Mouse (Mus musculus) embryo, embryonic 11.5 days (tissue): Measurements from ENCODE around the gene Phf11d.
"Not testable (repeated sequence)": the region's sequence is repeated elsewhere in the genome, so short reads cannot be mapped to it uniquely, and the experiment has no call there.

ENCODE experiments used
- DNase-seq: peaks from one replicate; pipeline ENCODE4 v3.0.0-alpha.2; 2012; ENCODE audit warnings: low read depth, low spot score

Gene Phf11d

DNA sequence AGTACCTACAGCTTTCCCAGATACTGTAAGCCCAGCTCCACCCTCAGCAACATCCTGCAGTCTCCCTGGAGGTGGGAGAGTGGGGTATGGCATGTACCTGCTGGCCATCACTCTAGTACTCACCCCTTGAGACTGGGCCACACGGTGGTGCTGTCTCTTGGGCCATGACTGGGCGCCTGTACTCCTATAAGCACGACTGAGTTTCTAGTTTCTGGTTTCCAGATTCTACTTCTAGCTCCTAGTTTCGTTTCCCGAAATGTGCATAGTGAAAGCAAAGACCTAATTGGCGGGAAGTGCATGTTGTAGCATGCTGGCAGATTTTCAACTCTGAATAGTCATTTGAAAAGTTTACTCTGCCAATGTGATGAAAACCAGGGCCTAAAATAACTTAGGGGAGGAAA, at the start of gene Phf11d:
Gene Phf11d (minus strand): TSS at position 227 of the 401 bp plus-strand sequence.
- no peak for DNase-seq

DNA sequence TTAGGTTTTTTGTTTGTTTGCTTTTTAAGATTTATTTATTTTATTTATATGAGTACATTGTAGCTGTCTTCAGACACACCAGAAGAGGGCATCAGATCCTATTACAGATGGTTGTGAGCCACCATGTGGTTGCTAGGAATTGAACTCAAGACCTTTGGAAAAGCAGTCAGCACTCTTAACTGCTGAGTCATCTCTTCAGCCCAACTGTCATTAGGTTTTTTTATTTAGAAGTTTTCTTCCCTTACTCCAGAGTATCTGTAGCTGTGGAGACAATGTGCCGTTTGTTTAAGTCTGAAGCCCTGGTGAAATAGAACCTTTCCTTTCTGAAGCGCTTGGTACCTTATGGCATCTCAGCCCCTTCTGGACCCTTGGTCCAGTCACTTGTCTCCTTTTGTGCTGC, 49.7 kb upstream of the Phf11d start:
- DNase-seq = not testable (repeated sequence)

DNA sequence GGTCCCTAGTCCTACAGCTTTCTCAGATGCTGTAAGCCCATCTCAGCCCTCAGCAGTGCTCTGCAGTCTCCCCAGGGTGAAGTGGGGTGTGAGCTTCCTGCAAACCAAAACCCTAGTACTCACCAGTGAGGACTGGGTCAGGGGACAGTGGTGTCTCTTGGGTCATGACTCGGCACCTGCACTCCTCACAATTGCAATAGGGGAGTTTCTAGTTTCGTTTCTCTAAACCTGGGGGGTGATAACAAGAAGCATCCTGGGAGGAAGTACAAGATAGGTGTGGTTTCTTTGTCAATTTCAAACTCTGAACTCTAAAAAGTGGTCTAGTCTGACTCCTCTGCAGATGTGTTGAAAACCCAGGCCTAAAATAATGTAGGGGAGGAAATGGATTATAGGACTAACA, 31.7 kb upstream of the Phf11d start:
- DNase-seq = no peak

DNA sequence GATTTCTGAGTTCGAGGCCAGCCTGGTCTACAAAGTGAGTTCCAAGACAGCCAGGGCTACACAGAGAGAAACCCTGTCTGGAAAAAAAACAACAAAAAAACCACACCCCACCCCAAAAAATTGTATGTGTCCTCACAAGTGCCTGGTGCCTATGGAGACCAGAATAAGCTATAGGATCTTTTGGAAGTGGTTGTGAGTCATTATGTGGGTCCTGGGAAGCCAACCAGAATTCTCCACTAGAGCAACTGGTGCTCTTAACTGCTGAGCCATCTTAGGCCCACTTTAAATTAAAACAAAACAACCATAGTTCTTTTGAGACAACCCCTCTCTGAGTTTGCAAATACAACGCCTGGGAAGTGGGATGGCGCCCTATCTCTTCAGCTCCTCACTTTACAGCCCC, 30.0 kb upstream of the Phf11d start, which contains the start of gene Phf11c:
Gene Phf11c (minus strand): TSS at position 101 of the 400 bp plus-strand sequence.
- no peak for DNase-seq

DNA sequence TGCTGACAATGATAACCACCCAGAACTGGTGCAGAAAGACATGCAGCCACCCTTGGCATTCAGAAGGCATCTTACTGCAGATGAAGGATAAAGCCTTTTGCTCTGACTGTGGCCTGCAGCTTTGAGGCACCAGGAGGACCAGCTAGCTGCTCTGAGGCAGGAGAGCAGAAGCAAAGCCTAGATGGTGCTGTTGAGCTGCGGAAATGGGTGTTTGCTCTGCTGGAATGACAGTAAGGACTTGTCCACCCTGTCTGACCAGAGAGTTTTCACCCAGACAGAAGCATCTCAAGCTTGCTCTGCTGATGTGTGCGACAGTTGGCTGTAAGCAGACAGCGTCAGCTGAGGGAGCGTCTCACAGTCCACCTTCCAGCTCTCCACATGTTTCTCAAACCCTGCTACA, 24.9 kb upstream of the Phf11d start:
- not testable (repeated sequence) for DNase-seq

DNA sequence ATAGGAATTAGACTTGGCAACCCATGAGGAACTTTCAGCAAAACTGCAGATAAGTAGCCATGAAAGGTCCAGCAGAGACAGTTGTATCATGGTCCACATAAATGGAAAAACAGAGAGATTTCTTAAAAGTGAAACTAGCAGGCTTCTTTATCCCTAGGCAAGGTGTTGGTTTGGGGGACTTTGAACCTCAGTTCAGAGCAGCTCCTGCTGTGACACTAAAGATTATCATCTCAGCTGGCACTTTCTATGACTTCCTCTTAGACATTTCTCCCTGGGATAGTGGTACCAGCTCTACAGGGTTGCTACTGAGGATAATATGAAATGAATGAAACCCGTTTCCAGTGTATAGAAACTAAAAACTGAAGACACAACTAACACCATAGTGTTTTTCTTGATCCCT, 24.3 kb upstream of the Phf11d start:
- DNase-seq = no peak

DNA sequence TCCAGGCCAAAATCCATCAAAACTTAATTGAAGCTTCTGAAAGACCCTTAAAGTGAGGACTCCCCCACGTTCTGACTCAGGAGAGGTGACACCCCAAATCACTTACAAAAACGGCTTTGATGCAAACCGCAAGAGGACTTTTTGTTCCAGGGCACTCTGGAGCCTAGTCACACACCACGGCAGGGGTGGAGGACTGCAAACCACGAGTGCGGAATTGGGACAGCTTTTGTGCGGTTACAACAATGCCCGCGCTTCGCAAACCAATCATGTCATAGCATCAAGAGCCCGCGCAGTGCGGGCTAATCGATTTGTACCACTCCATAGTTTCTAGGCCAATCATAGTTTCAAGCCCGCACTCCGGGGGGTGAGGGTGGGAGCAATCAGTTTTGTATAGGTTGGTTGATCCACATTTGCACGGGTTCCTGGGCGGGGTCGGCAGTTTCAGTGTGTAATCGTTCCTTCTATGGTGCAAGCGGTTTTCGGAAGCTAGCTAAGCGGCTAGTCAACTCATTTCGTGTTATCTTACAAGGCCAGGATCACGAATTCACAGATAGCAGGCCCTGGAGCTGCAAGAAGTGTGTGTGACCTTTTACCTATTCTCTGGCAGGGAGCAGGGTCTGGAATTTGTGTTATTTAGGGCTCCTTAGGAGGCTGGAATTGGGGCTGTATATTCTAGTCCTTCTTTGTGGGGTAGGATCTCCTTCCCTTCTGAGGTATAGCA, 5.2 kb upstream of the Phf11d start:
- DNase-seq = no peak

DNA sequence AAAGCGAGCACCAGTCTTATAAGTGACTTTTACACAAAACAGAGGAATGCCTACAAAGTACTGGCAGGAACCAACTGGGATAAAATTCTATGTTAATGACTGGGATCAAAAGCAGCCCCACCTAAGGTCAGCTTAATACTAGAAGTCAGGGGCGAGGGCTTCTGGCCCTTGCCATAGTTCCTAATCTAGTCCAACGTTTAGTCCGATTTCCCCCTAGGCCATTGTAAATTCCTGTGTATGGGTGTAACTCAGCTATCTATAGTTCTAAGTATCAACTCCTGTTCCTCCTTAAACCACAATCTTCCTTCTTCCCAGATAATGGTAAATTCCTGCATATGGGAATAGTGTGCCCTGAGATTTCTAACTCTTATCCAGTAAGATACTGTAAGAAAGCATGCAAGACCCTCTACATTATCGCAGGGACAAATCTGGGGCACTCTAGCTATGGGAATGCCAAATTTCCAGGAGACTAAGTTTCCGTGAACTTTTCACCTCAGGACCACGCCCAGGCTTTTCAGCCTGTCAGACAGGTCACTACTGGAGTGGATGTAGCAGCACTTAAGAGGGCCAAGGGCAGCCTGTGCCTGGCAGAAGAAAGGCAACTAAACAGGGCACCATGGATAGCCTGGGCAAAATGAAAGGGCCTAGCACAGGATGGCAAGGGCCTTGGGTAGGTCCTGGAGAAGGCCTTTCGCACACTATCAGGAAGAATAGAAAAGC, 1.3 kb upstream of the Phf11d start:
- no peak for DNase-seq

DNA sequence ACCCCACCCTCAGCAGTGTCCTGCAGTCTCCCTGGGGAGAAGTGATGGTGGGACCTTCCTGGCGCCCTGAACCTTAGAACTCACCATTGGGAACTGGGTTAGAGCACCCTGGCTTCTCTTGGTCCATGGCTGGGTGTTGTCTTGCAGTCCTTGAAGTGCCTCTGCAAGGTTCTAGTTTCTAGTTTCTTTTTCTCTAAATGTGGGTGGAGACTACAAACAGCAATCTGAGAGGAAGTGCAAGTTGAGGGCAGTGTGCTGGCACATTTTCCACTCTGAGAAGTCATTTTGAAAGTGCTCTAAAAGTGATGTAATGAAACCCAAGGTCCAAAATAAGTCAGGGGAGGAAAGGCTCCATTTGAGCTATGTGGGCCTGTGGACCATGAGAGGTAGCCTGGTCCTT, 24.1 kb downstream of the Phf11d start, which contains the start of gene Phf11b:
Gene Phf11b (minus strand): TSS at position 163 of the 400 bp plus-strand sequence.
- not testable (repeated sequence) for DNase-seq

DNA sequence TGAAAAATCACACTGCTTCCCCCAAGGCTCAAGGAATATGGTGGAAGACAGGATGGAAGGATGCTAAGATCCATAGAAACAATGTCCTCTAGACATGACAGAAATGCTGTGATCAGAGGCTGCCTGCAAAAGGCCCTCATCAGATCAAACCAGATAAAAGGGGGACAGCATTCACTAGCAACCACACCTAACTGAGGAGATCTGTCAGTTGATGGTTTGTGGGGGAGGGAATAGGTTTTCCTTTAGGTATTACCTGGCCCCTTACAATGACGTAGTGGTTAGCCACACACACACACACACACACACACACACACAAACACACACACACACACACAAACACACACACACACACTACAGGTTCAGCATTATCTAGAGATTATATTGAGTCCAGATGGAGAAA, 25.7 kb downstream of the Phf11d start:
- no peak for DNase-seq

DNA sequence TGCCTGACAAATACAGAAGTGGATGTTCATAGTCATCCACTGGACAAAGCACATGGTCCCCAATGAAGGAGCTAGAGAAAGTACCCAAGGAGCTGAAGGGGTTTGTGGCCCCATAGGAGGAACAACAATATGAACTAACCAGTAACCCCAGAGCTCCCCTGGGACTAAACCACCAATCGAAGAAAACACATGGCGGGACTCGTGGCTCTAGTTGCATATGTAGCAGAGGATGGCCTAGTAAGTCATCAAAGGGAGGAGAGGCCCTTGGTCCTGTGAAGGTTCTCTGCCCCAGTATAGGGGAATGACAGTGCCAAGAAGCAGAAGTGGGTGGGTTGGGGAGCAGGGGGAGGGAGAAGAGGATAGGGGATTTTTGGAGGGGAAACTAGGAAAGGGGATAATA, 29.2 kb downstream of the Phf11d start:
- DNase-seq = not testable (repeated sequence)

DNA sequence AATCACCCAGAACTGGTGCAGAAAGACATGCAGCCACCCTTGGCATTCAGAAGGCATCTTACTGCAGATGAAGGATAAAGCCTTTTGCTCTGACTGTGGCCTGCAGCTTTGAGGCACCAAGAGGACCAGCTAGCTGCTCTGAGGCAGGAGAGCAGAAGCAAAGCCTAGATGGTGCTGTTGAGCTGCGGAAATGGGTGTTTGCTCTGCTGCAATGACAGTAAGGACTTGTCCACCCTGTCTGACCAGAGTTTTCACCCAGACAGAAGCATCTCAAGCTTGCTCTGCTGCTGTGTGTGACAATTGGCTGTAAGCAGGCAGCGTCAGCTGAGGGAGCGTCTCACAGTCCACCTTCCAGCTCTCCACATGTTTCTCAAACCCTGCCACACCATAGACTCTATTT, 34.8 kb downstream of the Phf11d start:
- not testable (repeated sequence) for DNase-seq

DNA sequence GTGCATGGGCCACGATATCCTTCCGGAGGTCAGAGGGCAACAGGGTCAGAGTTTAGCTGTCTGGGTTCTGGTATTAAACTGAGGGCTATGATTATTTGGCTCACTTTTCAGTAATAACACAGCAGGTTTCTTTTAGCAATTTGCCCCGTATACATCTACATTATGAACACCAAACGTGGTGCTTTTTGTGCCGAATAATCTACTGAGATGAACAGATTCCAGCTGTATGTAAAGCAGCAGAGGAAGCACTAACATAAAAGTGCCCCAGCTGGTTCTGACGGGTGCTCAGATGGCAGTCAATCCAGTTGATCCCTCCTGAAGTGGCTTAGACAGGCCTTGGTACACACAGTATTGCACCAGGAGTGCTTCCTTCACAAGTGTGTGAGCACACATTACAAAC, 45.3 kb downstream of the Phf11d start:
- DNase-seq = not testable (repeated sequence)

DNA sequence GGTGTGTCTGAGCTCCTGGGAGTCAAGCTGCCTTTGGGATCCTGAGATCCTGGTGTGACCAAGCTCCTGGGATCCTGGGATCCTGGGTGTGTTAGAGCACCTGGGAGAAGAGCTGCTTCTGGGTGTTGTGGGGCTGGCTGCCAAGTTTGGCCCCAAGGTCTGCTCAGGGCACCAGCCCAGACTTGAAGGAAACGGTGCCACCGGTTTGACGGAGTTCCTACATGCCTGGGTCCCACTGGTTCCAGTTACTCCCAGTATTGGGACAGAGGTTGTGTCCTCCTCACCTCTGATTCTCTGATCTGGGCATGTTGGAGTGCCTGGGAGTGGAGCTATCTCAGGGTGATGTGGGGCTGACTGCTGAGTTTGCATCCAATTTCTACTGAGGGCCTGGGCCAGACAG, 46.2 kb downstream of the Phf11d start:
- DNase-seq = not testable (repeated sequence)
